Mouse (Mus musculus): ENCODE measurements around the gene Pik3c2a.

Pik3c2a gene

GRCm38 (mm10) chr7:116298389-116298788, 144.9 kb downstream of the Pik3c2a start:
- DNase-seq (ENCODE audit: low read depth, low spot score), result no peak

GRCm38 (mm10) chr7:116294961-116295360, 148.3 kb downstream of the Pik3c2a start:
- no peak for DNase-seq (ENCODE audit: low read depth, low spot score)

GRCm38 (mm10) chr7:116292377-116292776, 150.9 kb downstream of the Pik3c2a start:
- no peak for DNase-seq (ENCODE audit: low read depth, low spot score)

- no peak for DNase-seq (ENCODE audit: low read depth, low spot score)
Measured at GRCm38 (mm10) chr7:116290559-116290958, 152.7 kb downstream of the Pik3c2a start.

GRCm38 (mm10) chr7:116288996-116289395, 154.3 kb downstream of the Pik3c2a start:
- no peak for DNase-seq (ENCODE audit: low read depth, low spot score)

- DNase-seq (ENCODE audit: low read depth, low spot score), result no peak
Measured at GRCm38 (mm10) chr7:116287959-116288358, 155.3 kb downstream of the Pik3c2a start.
